Mouse (Mus musculus): ENCODE measurements around the gene Rnf212.
"Not testable (repeated sequence)": the region's sequence is repeated elsewhere in the genome, so short reads cannot be mapped to it uniquely, and the experiment has no call there.

Rnf212 gene

GRCm38 (mm10) chr5:108774630-108775306 is at the start of gene Rnf212:
Gene Rnf212, minus strand, starts transcription at chr5:108774982.
- no peak for DNase-seq (ENCODE audit: low spot score)

- DNase-seq (ENCODE audit: low spot score), result no peak
These were observed 48.5 kb upstream of the Rnf212 start for GRCm38 (mm10) chr5:108823276-108823675.

- not testable (repeated sequence) for DNase-seq (ENCODE audit: low spot score)
These were observed 34.0 kb upstream of the Rnf212 start, which contains the start of gene Vmn2r8 for GRCm38 (mm10) chr5:108808750-108809149. Gene Vmn2r8, minus strand, starts transcription at chr5:108808850.

GRCm38 (mm10) chr5:108803646-108804045 is 28.9 kb upstream of the Rnf212 start:
- DNase-seq (ENCODE audit: low spot score), result no peak

- not testable (repeated sequence) for DNase-seq (ENCODE audit: low spot score)
These were observed 20.5 kb upstream of the Rnf212 start, which contains the start of gene Tmed11 for GRCm38 (mm10) chr5:108795263-108795662. Gene Tmed11, minus strand, starts transcription at chr5:108795363.

- DNase-seq (ENCODE audit: low spot score), result not testable (repeated sequence)
These were observed 15.6 kb upstream of the Rnf212 start for GRCm38 (mm10) chr5:108790385-108790784.

GRCm38 (mm10) chr5:108760002-108760401 is 14.8 kb downstream of the Rnf212 start:
- DNase-seq (ENCODE audit: low spot score), result no peak

- peak; percentile 30 for DNase-seq (ENCODE audit: low spot score)
These were observed 16.4 kb downstream of the Rnf212 start for GRCm38 (mm10) chr5:108758396-108758795.

GRCm38 (mm10) chr5:108751258-108751657 is 23.5 kb downstream of the Rnf212 start:
- not testable (repeated sequence) for DNase-seq (ENCODE audit: low spot score)

GRCm38 (mm10) chr5:108750328-108751210 is 24.2 kb downstream of the Rnf212 start:
- DNase-seq (ENCODE audit: low spot score), result no peak

- DNase-seq (ENCODE audit: low spot score), result no peak
These were observed 30.2 kb downstream of the Rnf212 start for GRCm38 (mm10) chr5:108744629-108745028.

GRCm38 (mm10) chr5:108743856-108744255 is 30.9 kb downstream of the Rnf212 start:
- no peak for DNase-seq (ENCODE audit: low spot score)

GRCm38 (mm10) chr5:108742596-108742995 is 32.2 kb downstream of the Rnf212 start:
- no peak for DNase-seq (ENCODE audit: low spot score)

GRCm38 (mm10) chr5:108741844-108742243 is 32.9 kb downstream of the Rnf212 start:
- no peak for DNase-seq (ENCODE audit: low spot score)

- DNase-seq (ENCODE audit: low spot score), result no peak
These were observed 47.4 kb downstream of the Rnf212 start for GRCm38 (mm10) chr5:108727425-108727824.

GRCm38 (mm10) chr5:108726557-108727248 is 48.1 kb downstream of the Rnf212 start:
- DNase-seq (ENCODE audit: low spot score), result peak; percentile 28

GRCm38 (mm10) chr5:108724006-108724405 is 50.8 kb downstream of the Rnf212 start:
- no peak for DNase-seq (ENCODE audit: low spot score)

- DNase-seq (ENCODE audit: low spot score), result no peak
These were observed 55.0 kb downstream of the Rnf212 start for GRCm38 (mm10) chr5:108719761-108720160.

GRCm38 (mm10) chr5:108718051-108718450 is 56.7 kb downstream of the Rnf212 start:
- DNase-seq (ENCODE audit: low spot score), result no peak

- no peak for DNase-seq (ENCODE audit: low spot score)
These were observed 58.8 kb downstream of the Rnf212 start for GRCm38 (mm10) chr5:108715974-108716373.

- no peak for DNase-seq (ENCODE audit: low spot score)
These were observed 60.6 kb downstream of the Rnf212 start for GRCm38 (mm10) chr5:108714149-108714548.

GRCm38 (mm10) chr5:108713691-108714090 is 61.1 kb downstream of the Rnf212 start:
- DNase-seq (ENCODE audit: low spot score), result no peak

Measured in MN1 (cell line).